Mouse (Mus musculus): ENCODE data around the gene Thrb. TPM values are rescaled to one million over a fixed set of nuclear protein-coding genes. Genes with fewer than 3 reads are reported as not detected.

The Thrb gene
- polyA plus RNA-seq, 1 experiment from 2014 or later, result 4.7 TPM

GRCm38 (mm10) chr14:17827401-17827800 is 167.3 kb downstream of the Thrb start:
- H3K9me3 ChIP-seq (replicated peaks; ENCODE audit: control insufficient read depth, low read length), result no peaks in the 10 kb centered on the region
- H3K36me3 ChIP-seq (ENCODE audit: control insufficient read depth, insufficient read depth, low read length), result no peaks in the 10 kb centered on the region
- 57% methylated on average over 6 of the region's 6 CpGs for WGBS
- H3K27ac ChIP-seq (ENCODE audit: low read length), result no peak overlapping the region
- ATAC-seq (ENCODE audit: insufficient read depth, low FRiP score), result no peak
- H3K4me3 ChIP-seq (replicated peaks; ENCODE audit: low read length), result no peak overlapping the region
- no peak overlapping the region for H3K4me2 ChIP-seq (ENCODE audit: low read depth, low read length)
- H3K27me3 ChIP-seq (ENCODE audit: control insufficient read depth, insufficient read depth, low read length), result no peaks in the 10 kb centered on the region
- H3K9ac ChIP-seq (ENCODE audit: low read length), result no peak overlapping the region
- H3K4me1 ChIP-seq (ENCODE audit: control insufficient read depth, insufficient read depth, low read length), result no peaks in the 10 kb centered on the region

DNA sequence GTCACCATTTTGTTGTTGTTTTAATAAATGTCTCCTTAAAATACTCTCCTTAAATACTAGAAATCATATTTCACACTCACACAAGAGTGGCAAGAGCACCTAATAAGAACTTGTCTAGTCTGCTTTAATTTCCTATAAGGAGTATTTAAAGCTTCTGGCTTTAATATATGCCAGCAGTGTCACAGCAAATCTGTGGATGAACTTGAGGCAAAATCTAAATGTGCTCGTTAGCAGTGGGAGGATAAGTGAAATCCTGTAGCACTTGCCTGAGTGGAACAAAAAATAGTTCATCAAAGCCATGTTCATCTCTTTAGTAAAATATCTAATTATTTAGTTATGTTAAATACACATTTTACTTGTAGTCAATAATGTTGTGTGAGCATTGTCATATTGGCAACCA is 175.7 kb downstream of the Thrb start:
- no peak overlapping the region for H3K4me3 ChIP-seq (replicated peaks; ENCODE audit: low read length)

GRCm38 (mm10) chr14:17836766-17837165 is 176.7 kb downstream of the Thrb start:
- Histone ChIP-seq H3K27me3 (ENCODE audit: control insufficient read depth, insufficient read depth, low read length) (no peaks in the 10 kb centered on the region), H3K4me2 (ENCODE audit: low read depth, low read length) (no peak overlapping the region), H3K4me3 (replicated peaks; ENCODE audit: low read length) (no peak overlapping the region), H3K9ac (ENCODE audit: low read length) (no peak overlapping the region), H3K9me3 (replicated peaks; ENCODE audit: control insufficient read depth, low read length) (no peaks in the 10 kb centered on the region), H3K36me3 (ENCODE audit: control insufficient read depth, insufficient read depth, low read length) (no peaks in the 10 kb centered on the region), H3K27ac (ENCODE audit: low read length) (no peak overlapping the region), H3K4me1 (ENCODE audit: control insufficient read depth, insufficient read depth, low read length) (no peaks in the 10 kb centered on the region)
- WGBS, result 76% methylated on average over 1 of the region's 1 CpGs
- ATAC-seq (ENCODE audit: insufficient read depth, low FRiP score), result no peak; the same call in 1 of the 2 replicates

More for the DNA sequence above, 175.7 kb downstream of the Thrb start:
- Histone ChIP-seq H3K36me3 (ENCODE audit: control insufficient read depth, insufficient read depth, low read length) (no peaks in the 10 kb centered on the region), H3K27ac (ENCODE audit: low read length) (no peak overlapping the region), H3K27me3 (ENCODE audit: control insufficient read depth, insufficient read depth, low read length) (no peaks in the 10 kb centered on the region), H3K9me3 (replicated peaks; ENCODE audit: control insufficient read depth, low read length) (no peaks in the 10 kb centered on the region), H3K4me2 (ENCODE audit: low read depth, low read length) (no peak overlapping the region), H3K9ac (ENCODE audit: low read length) (no peak overlapping the region), H3K4me1 (ENCODE audit: control insufficient read depth, insufficient read depth, low read length) (no peaks in the 10 kb centered on the region)
- no peak for ATAC-seq (ENCODE audit: insufficient read depth, low FRiP score)
- 70% methylated on average over 1 of the region's 1 CpGs for WGBS

- H3K27ac ChIP-seq (ENCODE audit: low read length), result peak overlapping the region; percentile 52
- peak; percentile 82; the same call in 1 of the 2 replicates for ATAC-seq (ENCODE audit: insufficient read depth, low FRiP score)
- no peak overlapping the region for H3K4me3 ChIP-seq (replicated peaks; ENCODE audit: low read length)
Observed at GRCm38 (mm10) chr14:17845003-17845697, 185.1 kb downstream of the Thrb start.

GRCm38 (mm10) chr14:17845871-17846270 is 185.8 kb downstream of the Thrb start:
- 56% methylated on average over 6 of the region's 6 CpGs for WGBS
- ATAC-seq (ENCODE audit: insufficient read depth, low FRiP score), result peak; percentile 68

More at GRCm38 (mm10) chr14:17845003-17845697, 185.1 kb downstream of the Thrb start:
- Histone ChIP-seq H3K4me2 (ENCODE audit: low read depth, low read length) (peak overlapping the region; percentile 8; the same call in 1 of the 2 replicates), H3K9me3 (replicated peaks; ENCODE audit: control insufficient read depth, low read length) (no peaks in the 10 kb centered on the region), H3K36me3 (ENCODE audit: control insufficient read depth, insufficient read depth, low read length) (no peaks in the 10 kb centered on the region), H3K9ac (ENCODE audit: low read length) (no peak overlapping the region), H3K4me1 (ENCODE audit: control insufficient read depth, insufficient read depth, low read length) (no peaks in the 10 kb centered on the region), H3K27me3 (ENCODE audit: control insufficient read depth, insufficient read depth, low read length) (no peaks in the 10 kb centered on the region)
- 66% methylated on average over 5 of the region's 5 CpGs for WGBS

DNA sequence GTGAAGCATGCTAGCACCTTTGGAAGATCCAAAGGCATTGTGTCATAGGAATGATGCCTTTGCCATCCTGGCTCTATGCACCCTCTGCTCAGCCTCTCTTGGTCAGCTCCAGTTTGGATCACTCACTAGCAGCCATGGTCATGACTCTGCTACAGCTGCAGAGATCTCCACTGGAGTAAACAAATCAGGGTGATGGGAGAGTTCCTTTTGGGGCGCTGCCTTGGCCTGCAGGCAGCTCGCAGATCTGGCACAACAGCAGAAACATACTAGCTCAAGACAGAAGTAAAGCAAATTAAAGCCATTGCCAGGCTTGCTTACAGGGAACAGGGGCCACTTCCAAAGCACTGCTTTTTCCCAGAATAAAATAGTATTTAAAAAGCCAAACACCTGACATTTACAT is 186.6 kb downstream of the Thrb start:
- Histone ChIP-seq H3K27ac (ENCODE audit: low read length) (no peak overlapping the region), H3K4me2 (ENCODE audit: low read depth, low read length) (no peak overlapping the region), H3K4me1 (ENCODE audit: control insufficient read depth, insufficient read depth, low read length) (no peaks in the 10 kb centered on the region), H3K36me3 (ENCODE audit: control insufficient read depth, insufficient read depth, low read length) (no peaks in the 10 kb centered on the region), H3K4me3 (replicated peaks; ENCODE audit: low read length) (no peak overlapping the region), H3K27me3 (ENCODE audit: control insufficient read depth, insufficient read depth, low read length) (no peaks in the 10 kb centered on the region), H3K9ac (ENCODE audit: low read length) (no peak overlapping the region), H3K9me3 (replicated peaks; ENCODE audit: control insufficient read depth, low read length) (no peaks in the 10 kb centered on the region)
- 72% methylated on average over 2 of the region's 2 CpGs for WGBS
- no peak for ATAC-seq (ENCODE audit: insufficient read depth, low FRiP score)

More at GRCm38 (mm10) chr14:17845871-17846270, 185.8 kb downstream of the Thrb start:
- no peak overlapping the region for H3K9ac ChIP-seq (ENCODE audit: low read length)
- H3K36me3 ChIP-seq (ENCODE audit: control insufficient read depth, insufficient read depth, low read length), result no peaks in the 10 kb centered on the region
- H3K27me3 ChIP-seq (ENCODE audit: control insufficient read depth, insufficient read depth, low read length), result no peaks in the 10 kb centered on the region
- peak overlapping the region; percentile 52 for H3K27ac ChIP-seq (ENCODE audit: low read length)
- H3K4me2 ChIP-seq (ENCODE audit: low read depth, low read length), result peak overlapping the region; percentile 8; the same call in 1 of the 2 replicates
- H3K9me3 ChIP-seq (replicated peaks; ENCODE audit: control insufficient read depth, low read length), result no peaks in the 10 kb centered on the region
- H3K4me3 ChIP-seq (replicated peaks; ENCODE audit: low read length), result no peak overlapping the region
- no peaks in the 10 kb centered on the region for H3K4me1 ChIP-seq (ENCODE audit: control insufficient read depth, insufficient read depth, low read length)

- H3K9ac ChIP-seq (ENCODE audit: low read length), result no peak overlapping the region
- H3K4me3 ChIP-seq (replicated peaks; ENCODE audit: low read length), result no peak overlapping the region
- no peaks in the 10 kb centered on the region for H3K36me3 ChIP-seq (ENCODE audit: control insufficient read depth, insufficient read depth, low read length)
- no peak for ATAC-seq (ENCODE audit: insufficient read depth, low FRiP score)
- H3K9me3 ChIP-seq (replicated peaks; ENCODE audit: control insufficient read depth, low read length), result no peaks in the 10 kb centered on the region
- H3K4me2 ChIP-seq (ENCODE audit: low read depth, low read length), result no peak overlapping the region
- 51% methylated on average over 8 of the region's 8 CpGs for WGBS
- H3K27me3 ChIP-seq (ENCODE audit: control insufficient read depth, insufficient read depth, low read length), result no peaks in the 10 kb centered on the region
- H3K4me1 ChIP-seq (ENCODE audit: control insufficient read depth, insufficient read depth, low read length), result no peaks in the 10 kb centered on the region
- H3K27ac ChIP-seq (ENCODE audit: low read length), result no peak overlapping the region
Observed at GRCm38 (mm10) chr14:17847211-17847610, 187.2 kb downstream of the Thrb start.

DNA sequence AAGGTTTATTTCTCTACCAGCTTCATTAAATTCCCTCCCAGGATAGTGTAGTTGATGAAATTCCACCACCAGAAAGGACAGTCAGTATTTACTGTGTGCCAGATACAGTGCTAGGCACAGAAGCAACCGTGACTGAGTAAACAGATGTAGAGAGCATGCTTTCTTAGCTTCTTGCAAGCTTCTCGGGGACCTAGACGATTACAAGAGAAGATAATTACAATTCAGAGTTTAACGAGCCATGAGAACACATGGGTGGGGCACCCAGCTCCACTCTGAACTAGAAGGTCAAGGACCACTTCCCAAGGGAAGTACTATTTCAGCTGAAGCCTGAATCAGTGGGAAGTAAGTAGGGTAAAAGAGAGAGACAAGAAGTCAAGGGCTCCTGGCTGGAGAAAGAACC is 190.3 kb downstream of the Thrb start:
- no peak for ATAC-seq (ENCODE audit: insufficient read depth, low FRiP score)

GRCm38 (mm10) chr14:17852236-17852635 is 192.2 kb downstream of the Thrb start:
- H3K36me3 ChIP-seq (ENCODE audit: control insufficient read depth, insufficient read depth, low read length), result no peaks in the 10 kb centered on the region
- ATAC-seq (ENCODE audit: insufficient read depth, low FRiP score), result no peak
- no peaks in the 10 kb centered on the region for H3K4me1 ChIP-seq (ENCODE audit: control insufficient read depth, insufficient read depth, low read length)
- H3K4me2 ChIP-seq (ENCODE audit: low read depth, low read length), result no peak overlapping the region
- H3K9ac ChIP-seq (ENCODE audit: low read length), result no peak overlapping the region
- WGBS, result 83% methylated on average over 2 of the region's 2 CpGs
- no peak overlapping the region for H3K27ac ChIP-seq (ENCODE audit: low read length)
- no peaks in the 10 kb centered on the region for H3K27me3 ChIP-seq (ENCODE audit: control insufficient read depth, insufficient read depth, low read length)
- H3K9me3 ChIP-seq (replicated peaks; ENCODE audit: control insufficient read depth, low read length), result no peaks in the 10 kb centered on the region
- H3K4me3 ChIP-seq (replicated peaks; ENCODE audit: low read length), result no peak overlapping the region

More for the DNA sequence above, 190.3 kb downstream of the Thrb start:
- no peaks in the 10 kb centered on the region for H3K36me3 ChIP-seq (ENCODE audit: control insufficient read depth, insufficient read depth, low read length)
- H3K27ac ChIP-seq (ENCODE audit: low read length), result no peak overlapping the region
- no peak overlapping the region for H3K9ac ChIP-seq (ENCODE audit: low read length)
- WGBS, result 59% methylated on average over 4 of the region's 4 CpGs
- H3K4me2 ChIP-seq (ENCODE audit: low read depth, low read length), result no peak overlapping the region
- H3K9me3 ChIP-seq (replicated peaks; ENCODE audit: control insufficient read depth, low read length), result no peaks in the 10 kb centered on the region
- H3K27me3 ChIP-seq (ENCODE audit: control insufficient read depth, insufficient read depth, low read length), result no peaks in the 10 kb centered on the region
- H3K4me3 ChIP-seq (replicated peaks; ENCODE audit: low read length), result no peak overlapping the region
- no peaks in the 10 kb centered on the region for H3K4me1 ChIP-seq (ENCODE audit: control insufficient read depth, insufficient read depth, low read length)

All from stomach, embryonic 16.5 days (tissue).